Mouse (Mus musculus): ENCODE data around the gene Parp8. TPM values are rescaled to one million over a fixed set of nuclear protein-coding genes. Genes with fewer than 3 reads are reported as not detected.
"Not testable (repeated sequence)": the region's sequence is repeated elsewhere in the genome, so short reads cannot be mapped to it uniquely, and the experiment has no call there.

Parp8 gene
- polyA plus RNA-seq, 1 experiment from 2014 or later, result 27.2 TPM

DNA sequence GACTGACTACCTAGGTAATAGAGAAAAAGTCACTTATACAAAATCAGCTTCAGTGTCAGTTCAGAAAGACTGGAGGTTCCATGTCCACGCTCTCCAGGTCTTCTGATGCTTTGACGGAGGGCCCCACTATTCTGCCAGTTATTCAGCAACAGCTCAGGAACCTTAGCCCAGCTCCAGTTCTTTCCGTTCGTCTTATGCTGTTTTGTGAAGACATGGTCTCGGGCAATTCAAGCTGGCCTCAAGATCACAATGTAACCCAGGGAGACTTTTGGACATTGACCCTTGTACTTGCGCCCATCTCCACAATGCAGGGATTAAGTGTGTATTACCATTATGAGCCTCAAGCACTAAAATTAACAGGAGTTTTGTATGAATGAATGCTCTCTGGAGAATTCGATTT is 84.6 kb downstream of the Parp8 start:
- no peaks in the 10 kb centered on the region for H3K4me1 ChIP-seq (ENCODE audit: control insufficient read depth, insufficient read depth, low read depth, low read length)
- H3K9me3 ChIP-seq (ENCODE audit: control insufficient read depth, low read length), result no peaks in the 10 kb centered on the region
- no peak overlapping the region for H3K27ac ChIP-seq (ENCODE audit: low read depth, low read length)
- H3K4me3 ChIP-seq (ENCODE audit: low read length), result no peak overlapping the region
- no peak overlapping the region for H3K9ac ChIP-seq (ENCODE audit: low read depth, low read length)
- WGBS, result 78% methylated on average over 7 of the region's 7 CpGs
- ATAC-seq, result no peak
- H3K27me3 ChIP-seq (replicated peaks; ENCODE audit: control insufficient read depth, insufficient read depth, low read length), result no peaks in the 10 kb centered on the region
- no peaks in the 10 kb centered on the region for H3K36me3 ChIP-seq (ENCODE audit: control insufficient read depth, insufficient read depth, low read length)
- no peak overlapping the region for H3K4me2 ChIP-seq (ENCODE audit: low read length)

DNA sequence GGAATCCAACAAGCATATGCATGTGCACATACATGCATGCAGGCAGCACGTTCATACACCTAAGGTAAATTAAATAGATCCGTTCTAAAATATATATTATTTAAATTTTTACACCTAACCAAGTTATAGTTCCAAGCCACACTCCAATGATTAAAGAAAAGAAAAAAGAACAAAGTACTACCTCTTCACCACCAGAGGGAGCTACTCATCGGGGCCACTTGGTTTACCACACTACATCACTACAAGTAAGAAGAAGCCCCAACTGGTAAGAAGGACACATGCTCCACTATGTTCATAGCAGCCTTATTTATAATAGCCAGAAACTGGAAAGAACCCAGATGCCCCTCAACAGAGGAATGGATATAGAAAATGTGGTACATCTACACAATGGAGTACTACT is 88.3 kb downstream of the Parp8 start:
- H3K9ac ChIP-seq (ENCODE audit: low read depth, low read length); H3K4me3 ChIP-seq (ENCODE audit: low read length); H3K27me3 ChIP-seq (replicated peaks; ENCODE audit: control insufficient read depth, insufficient read depth, low read length); ATAC-seq; H3K36me3 ChIP-seq (ENCODE audit: control insufficient read depth, insufficient read depth, low read length); H3K27ac ChIP-seq (ENCODE audit: low read depth, low read length); H3K4me2 ChIP-seq (ENCODE audit: low read length); H3K4me1 ChIP-seq (ENCODE audit: control insufficient read depth, insufficient read depth, low read depth, low read length); H3K9me3 ChIP-seq (ENCODE audit: control insufficient read depth, low read length): not testable (repeated sequence)
- WGBS, result 93% methylated on average over 3 of the region's 3 CpGs

DNA sequence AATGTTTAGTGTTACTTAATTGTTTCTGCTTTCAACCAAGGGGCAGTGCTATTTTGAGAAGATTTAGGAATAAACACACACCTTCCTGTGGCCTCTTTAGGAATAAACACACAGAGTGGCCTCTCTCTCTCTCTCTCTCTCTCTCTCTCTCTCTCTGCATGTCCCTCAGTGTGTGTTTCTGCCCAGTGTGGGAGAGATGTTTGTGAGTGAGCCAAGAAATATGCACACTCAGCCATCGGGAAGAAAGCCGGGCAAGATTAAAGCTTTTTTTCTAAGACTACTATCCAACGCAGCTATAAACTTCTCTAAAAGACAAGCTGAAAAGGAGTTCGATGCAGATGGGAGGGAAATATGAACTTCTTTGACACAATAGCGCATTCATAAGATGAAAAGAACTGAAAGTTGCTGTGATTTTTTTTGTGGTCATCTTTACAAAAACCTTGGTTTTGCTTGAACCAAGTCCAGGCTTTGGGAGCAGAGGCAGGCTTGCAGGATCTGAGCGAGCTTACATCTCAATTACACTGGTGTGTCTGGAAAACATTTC is 107.9 kb downstream of the Parp8 start:
- H3K9ac ChIP-seq (ENCODE audit: low read depth, low read length), result no peak overlapping the region
- no peak overlapping the region for H3K27ac ChIP-seq (ENCODE audit: low read depth, low read length)

DNA sequence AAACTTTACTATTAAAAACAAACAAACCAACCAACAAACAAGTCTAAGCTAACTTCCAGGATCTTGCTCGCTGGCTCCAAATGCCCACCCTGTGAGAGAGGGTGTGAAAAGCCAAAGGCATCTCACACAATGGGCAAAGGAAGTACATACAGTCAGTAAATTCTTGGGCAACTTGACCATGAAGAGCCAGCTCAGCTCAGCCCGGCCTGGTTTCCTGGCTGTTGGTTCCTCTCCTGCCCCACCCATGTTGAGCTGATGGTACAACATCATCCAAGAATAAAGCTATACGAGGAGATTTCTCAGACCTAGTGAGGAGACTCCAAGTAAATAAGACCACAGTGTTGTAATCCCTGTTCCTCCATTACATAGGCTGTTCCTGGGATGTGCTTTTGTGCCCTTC is 117.1 kb downstream of the Parp8 start:
- Histone ChIP-seq H3K36me3 (ENCODE audit: control insufficient read depth, insufficient read depth, low read length) (0 out of 2 replicates have a peak, but pooled peaks cover 2% of the 10 kb centered on the region), H3K9ac (ENCODE audit: low read depth, low read length) (no peak overlapping the region), H3K9me3 (ENCODE audit: control insufficient read depth, low read length) (no peaks in the 10 kb centered on the region), H3K4me3 (ENCODE audit: low read length) (no peak overlapping the region), H3K27ac (ENCODE audit: low read depth, low read length) (no peak overlapping the region), H3K4me1 (ENCODE audit: control insufficient read depth, insufficient read depth, low read depth, low read length) (no peaks in the 10 kb centered on the region), H3K27me3 (replicated peaks; ENCODE audit: control insufficient read depth, insufficient read depth, low read length) (no peaks in the 10 kb centered on the region), H3K4me2 (ENCODE audit: low read length) (no peak overlapping the region)
- WGBS, result 91% methylated on average over 3 of the region's 3 CpGs
- ATAC-seq, result no peak

More for the DNA sequence above, 107.9 kb downstream of the Parp8 start:
- no peaks in the 10 kb centered on the region for H3K4me1 ChIP-seq (ENCODE audit: control insufficient read depth, insufficient read depth, low read depth, low read length)
- 0 out of 2 replicates have a peak, but pooled peaks cover 2% of the 10 kb centered on the region for H3K36me3 ChIP-seq (ENCODE audit: control insufficient read depth, insufficient read depth, low read length)
- no peaks in the 10 kb centered on the region for H3K27me3 ChIP-seq (replicated peaks; ENCODE audit: control insufficient read depth, insufficient read depth, low read length)
- no peak; the same call in 1 of the 2 replicates for ATAC-seq
- H3K9me3 ChIP-seq (ENCODE audit: control insufficient read depth, low read length), result no peaks in the 10 kb centered on the region
- no peak overlapping the region for H3K4me2 ChIP-seq (ENCODE audit: low read length)
- H3K4me3 ChIP-seq (ENCODE audit: low read length), result no peak overlapping the region
- 69% methylated on average over 6 of the region's 6 CpGs for WGBS

DNA sequence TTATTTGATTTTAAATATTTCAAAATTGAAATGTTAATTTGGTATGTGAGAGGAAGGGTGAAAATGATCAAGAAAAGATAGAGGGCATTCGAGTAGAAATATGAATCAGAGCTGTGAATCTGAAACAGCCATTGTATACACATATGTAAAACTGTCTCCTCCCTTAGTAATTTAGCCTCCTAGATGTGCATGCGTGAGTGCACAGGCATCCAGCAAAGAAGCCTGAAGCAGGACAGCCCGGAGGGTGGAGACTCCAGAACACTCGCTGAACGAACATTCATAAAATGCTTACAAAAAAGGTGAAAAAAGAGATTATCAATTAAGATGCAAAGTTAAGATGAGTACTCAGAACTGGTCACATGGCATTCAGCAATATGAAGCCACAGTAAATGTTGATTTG is 121.9 kb downstream of the Parp8 start:
- H3K4me1 ChIP-seq (ENCODE audit: control insufficient read depth, insufficient read depth, low read depth, low read length), result no peaks in the 10 kb centered on the region
- no peak for ATAC-seq
- no peak overlapping the region for H3K27ac ChIP-seq (ENCODE audit: low read depth, low read length)
- H3K9ac ChIP-seq (ENCODE audit: low read depth, low read length), result no peak overlapping the region
- WGBS, result 71% methylated on average over 5 of the region's 5 CpGs
- H3K27me3 ChIP-seq (replicated peaks; ENCODE audit: control insufficient read depth, insufficient read depth, low read length), result no peaks in the 10 kb centered on the region
- no peak overlapping the region for H3K4me2 ChIP-seq (ENCODE audit: low read length)
- H3K9me3 ChIP-seq (ENCODE audit: control insufficient read depth, low read length), result no peaks in the 10 kb centered on the region
- no peak overlapping the region for H3K4me3 ChIP-seq (ENCODE audit: low read length)
- peaks cover 7% of the 10 kb centered on the region; the same call in 1 of the 2 replicates for H3K36me3 ChIP-seq (ENCODE audit: control insufficient read depth, insufficient read depth, low read length)

DNA sequence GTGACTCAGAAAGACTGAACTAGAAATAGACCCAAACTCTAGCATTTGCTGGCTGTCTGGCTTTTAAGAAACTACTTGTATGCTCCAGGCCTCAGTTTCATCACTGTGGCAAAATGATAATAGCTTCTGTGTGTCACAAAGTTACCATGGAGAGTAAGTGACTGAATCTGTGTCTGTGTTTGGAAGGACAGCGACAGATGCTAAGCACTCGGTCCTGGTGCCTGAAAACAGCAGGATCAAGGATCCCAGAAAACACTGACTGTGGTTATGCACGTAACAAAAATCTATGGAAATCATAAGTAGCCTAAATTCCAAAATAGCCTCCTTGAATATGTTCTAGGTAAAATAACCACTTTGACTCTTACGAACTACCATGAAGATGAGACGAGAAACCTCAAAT is 126.9 kb downstream of the Parp8 start:
- H3K4me2 ChIP-seq (ENCODE audit: low read length), result no peak overlapping the region
- no peak for ATAC-seq
- no peaks in the 10 kb centered on the region for H3K4me1 ChIP-seq (ENCODE audit: control insufficient read depth, insufficient read depth, low read depth, low read length)
- WGBS, result 91% methylated on average over 5 of the region's 5 CpGs
- no peaks in the 10 kb centered on the region for H3K9me3 ChIP-seq (ENCODE audit: control insufficient read depth, low read length)
- no peaks in the 10 kb centered on the region for H3K27me3 ChIP-seq (replicated peaks; ENCODE audit: control insufficient read depth, insufficient read depth, low read length)
- peaks cover 7% of the 10 kb centered on the region; the same call in 1 of the 2 replicates for H3K36me3 ChIP-seq (ENCODE audit: control insufficient read depth, insufficient read depth, low read length)
- H3K4me3 ChIP-seq (ENCODE audit: low read length), result no peak overlapping the region
- no peak overlapping the region for H3K9ac ChIP-seq (ENCODE audit: low read depth, low read length)
- no peak overlapping the region for H3K27ac ChIP-seq (ENCODE audit: low read depth, low read length)

DNA sequence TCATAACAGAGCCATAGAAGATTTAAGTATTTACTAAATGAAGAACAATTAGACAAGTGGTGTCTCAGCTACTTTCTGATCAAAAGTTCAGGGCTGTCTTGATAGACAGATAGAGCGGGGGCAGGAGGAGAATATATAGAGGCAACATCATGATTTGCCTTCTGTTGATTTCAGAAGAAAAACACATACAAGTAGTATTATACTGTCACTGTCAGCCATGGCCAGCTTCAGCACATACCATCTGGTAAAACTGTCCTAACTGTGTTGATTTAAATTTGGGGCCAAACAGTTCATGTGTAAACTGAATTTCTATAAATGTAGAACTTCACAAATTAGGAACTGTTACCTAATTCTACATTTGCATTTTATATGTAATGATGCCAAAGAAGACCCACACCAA is 127.6 kb downstream of the Parp8 start:
- H3K9ac ChIP-seq (ENCODE audit: low read depth, low read length), result no peak overlapping the region
- no peak for ATAC-seq
- H3K4me1 ChIP-seq (ENCODE audit: control insufficient read depth, insufficient read depth, low read depth, low read length), result no peaks in the 10 kb centered on the region
- H3K27me3 ChIP-seq (replicated peaks; ENCODE audit: control insufficient read depth, insufficient read depth, low read length), result no peaks in the 10 kb centered on the region
- H3K27ac ChIP-seq (ENCODE audit: low read depth, low read length), result no peak overlapping the region
- 100% methylated on average over 1 of the region's 1 CpGs for WGBS
- H3K4me3 ChIP-seq (ENCODE audit: low read length), result no peak overlapping the region
- no peaks in the 10 kb centered on the region for H3K9me3 ChIP-seq (ENCODE audit: control insufficient read depth, low read length)
- H3K36me3 ChIP-seq (ENCODE audit: control insufficient read depth, insufficient read depth, low read length), result peaks cover 7% of the 10 kb centered on the region; the same call in 1 of the 2 replicates
- no peak overlapping the region for H3K4me2 ChIP-seq (ENCODE audit: low read length)

DNA sequence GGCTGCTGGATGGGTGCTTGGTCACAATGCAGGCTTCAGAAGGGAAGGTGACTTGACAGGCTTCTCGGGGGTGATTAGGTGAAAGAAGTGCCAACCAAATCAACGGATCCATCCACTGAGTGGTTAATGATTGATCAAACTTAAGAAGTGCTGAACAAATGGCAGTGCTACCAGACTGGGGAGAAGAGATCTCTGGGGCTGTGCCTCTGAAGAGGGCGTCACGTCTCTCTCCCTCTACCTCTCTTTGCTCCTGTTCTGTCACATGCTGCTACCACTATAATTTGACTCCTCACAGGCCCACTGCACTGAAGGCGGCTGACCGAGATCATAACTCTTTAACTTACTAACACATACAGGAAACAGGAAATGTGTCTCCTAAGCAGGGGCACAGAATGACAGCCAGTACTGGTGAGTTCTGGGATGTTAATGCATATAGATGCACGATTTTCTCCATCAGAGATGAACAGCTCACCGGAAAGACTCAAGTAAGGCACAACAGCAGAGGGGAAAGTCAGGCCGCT is 140.9 kb downstream of the Parp8 start:
- H3K4me3 ChIP-seq (ENCODE audit: low read length), result no peak overlapping the region
- peaks cover 2% of the 10 kb centered on the region; the same call in 1 of the 2 replicates for H3K9me3 ChIP-seq (ENCODE audit: control insufficient read depth, low read length)
- H3K4me2 ChIP-seq (ENCODE audit: low read length), result no peak overlapping the region
- no peak for ATAC-seq
- H3K27me3 ChIP-seq (replicated peaks; ENCODE audit: control insufficient read depth, insufficient read depth, low read length), result no peaks in the 10 kb centered on the region
- no peaks in the 10 kb centered on the region for H3K4me1 ChIP-seq (ENCODE audit: control insufficient read depth, insufficient read depth, low read depth, low read length)
- H3K36me3 ChIP-seq (ENCODE audit: control insufficient read depth, insufficient read depth, low read length), result peaks cover 5% of the 10 kb centered on the region
- 75% methylated on average over 9 of the region's 9 CpGs for WGBS
- no peak overlapping the region for H3K9ac ChIP-seq (ENCODE audit: low read depth, low read length)
- H3K27ac ChIP-seq (ENCODE audit: low read depth, low read length), result no peak overlapping the region

DNA sequence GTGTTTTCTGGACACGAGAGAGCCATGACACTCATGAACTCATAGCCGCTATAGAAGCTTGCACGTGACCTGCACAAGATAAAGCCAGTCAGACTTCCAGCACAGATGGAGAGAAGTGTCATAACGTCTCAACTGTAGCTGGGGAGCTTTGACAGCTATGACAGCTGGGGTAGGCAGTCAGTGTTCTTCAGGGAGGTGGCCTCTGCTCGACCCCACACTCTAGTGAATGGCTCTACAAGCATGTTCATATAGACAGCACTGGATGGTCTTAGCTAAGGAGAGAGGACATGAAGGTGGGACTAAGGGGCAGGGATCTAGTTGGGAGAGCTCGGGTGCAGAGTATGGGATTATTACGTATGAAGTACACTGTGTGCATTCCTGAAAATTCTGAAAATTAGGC is 143.1 kb downstream of the Parp8 start:
- Histone ChIP-seq H3K9ac (ENCODE audit: low read depth, low read length) (no peak overlapping the region), H3K36me3 (ENCODE audit: control insufficient read depth, insufficient read depth, low read length) (peaks cover 5% of the 10 kb centered on the region), H3K27ac (ENCODE audit: low read depth, low read length) (no peak overlapping the region), H3K4me3 (ENCODE audit: low read length) (no peak overlapping the region), H3K9me3 (ENCODE audit: control insufficient read depth, low read length) (peaks cover 2% of the 10 kb centered on the region; the same call in 1 of the 2 replicates), H3K4me1 (ENCODE audit: control insufficient read depth, insufficient read depth, low read depth, low read length) (no peaks in the 10 kb centered on the region), H3K27me3 (replicated peaks; ENCODE audit: control insufficient read depth, insufficient read depth, low read length) (no peaks in the 10 kb centered on the region), H3K4me2 (ENCODE audit: low read length) (no peak overlapping the region)
- WGBS, result 82% methylated on average over 7 of the region's 7 CpGs
- ATAC-seq, result no peak; the same call in 1 of the 2 replicates
